Mouse (Mus musculus): ENCODE measurements around the gene Zfp146. TPM values are rescaled to one million over a fixed set of nuclear protein-coding genes. Genes with fewer than 3 reads are reported as not detected.
A peak's percentile ranks its signal among the peaks of the same experiment; 100 is the strongest.

Zfp146 gene
- 6.0 and 6.9 TPM in 2 replicates for polyA plus RNA-seq (2015; fragmentation: Nextera tagmentation; extraction: Ambion mirVana)

DNA sequence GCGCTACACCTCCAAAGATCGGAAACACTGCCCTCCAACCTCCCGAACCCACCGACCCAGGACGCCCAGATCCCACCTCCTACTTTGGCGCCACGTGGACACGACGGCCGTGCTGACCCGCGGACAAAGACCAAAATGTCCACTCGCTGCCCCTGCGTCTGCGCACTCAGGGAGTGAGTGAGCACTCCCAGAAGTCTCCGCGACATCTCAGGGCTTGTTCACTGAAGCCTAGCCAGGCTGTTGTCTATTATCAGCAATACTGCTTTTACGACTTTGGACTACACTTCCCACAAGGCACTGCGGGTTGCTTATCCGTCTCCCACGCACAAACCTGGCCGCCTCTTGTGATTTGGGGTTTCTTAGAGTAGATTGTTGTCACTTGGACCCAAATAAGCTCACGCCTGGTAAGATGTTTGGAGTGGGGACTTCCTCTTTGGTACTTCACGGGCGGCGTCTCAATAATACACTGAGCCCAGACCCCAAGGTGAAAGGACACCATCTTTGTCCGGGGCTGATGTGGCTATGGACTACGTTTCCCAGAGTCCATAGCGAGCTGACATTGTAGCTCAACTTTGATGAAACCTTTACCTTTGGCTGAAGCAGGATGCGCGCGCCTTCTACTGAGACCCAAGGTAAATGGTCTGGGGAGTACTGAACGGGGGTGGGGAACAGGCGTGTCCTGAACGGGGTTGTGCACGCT lies at the start of gene Zfp146:
TSS of gene Zfp146 (minus strand) at position 168 of the 700 bp plus-strand sequence.
- Histone ChIP-seq H3K27ac (ENCODE audit: low read length) (peak within 1 kb of the TSS; percentile 84), H3K4me1 (ENCODE audit: insufficient read depth, low read depth, low read length) (peaks cover 3% of the 10 kb centered on the region; the same call in 1 of the 2 replicates), H3K36me3 (ENCODE audit: insufficient read depth, low read length) (no peaks in the 10 kb centered on the region), H3K9me3 (ENCODE audit: low read length) (no peaks in the 10 kb centered on the region), H3K9ac (replicated peaks; ENCODE audit: low read depth) (peak within 1 kb of the TSS; percentile 72), H3K4me3 (ENCODE audit: low read depth, low read length) (peak within 1 kb of the TSS; percentile 76), H3K27me3 (replicated peaks; ENCODE audit: insufficient read depth, low read length) (no peaks in the 10 kb centered on the region), H3K4me2 (replicated peaks; ENCODE audit: low read depth, low read length) (peak within 1 kb of the TSS; percentile 66)
- DNase-seq (ENCODE audit: low spot score) (peak; percentile 98), ATAC-seq (peak; percentile 99)
- TF ChIP-seq CTCF (IDR thresholded peaks at IDR 0.05) (no peak), EP300 (IDR thresholded peaks at IDR 0.05) (0 out of 2 replicates have a peak, but pooled peaks have one; percentile 36)
- WGBS: under 1% methylated on average over 36 of the region's 36 CpGs

DNA sequence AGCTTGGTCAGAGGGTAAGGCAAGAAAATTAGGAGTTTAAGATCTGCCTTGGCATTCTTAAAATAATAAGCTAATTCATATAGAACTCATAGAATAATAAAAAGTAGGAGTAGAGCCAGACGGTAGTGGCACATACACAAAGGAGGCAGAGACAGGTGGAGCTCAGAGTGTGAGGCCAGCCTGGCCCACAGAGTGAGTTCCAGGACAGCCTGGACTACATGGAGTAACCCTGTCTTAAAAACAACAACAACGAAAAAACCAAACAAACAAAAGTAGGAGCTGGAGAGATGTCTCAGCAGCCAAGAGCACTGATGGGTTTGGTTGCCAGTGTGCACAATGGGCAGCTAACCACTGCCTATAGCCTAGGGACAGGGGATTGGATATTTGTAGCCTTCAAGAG lies 47.7 kb upstream of the Zfp146 start:
- DNase-seq (ENCODE audit: low spot score) (no peak), ATAC-seq (no peak)
- H3K9me3 ChIP-seq (ENCODE audit: low read length): no peaks in the 10 kb centered on the region
- WGBS: 63% methylated on average over 2 of the region's 2 CpGs
- H3K27ac ChIP-seq (ENCODE audit: low read length): no peak overlapping the region
- no peak for TF ChIP-seq CTCF (IDR thresholded peaks at IDR 0.05)
- no peak for TF ChIP-seq EP300 (IDR thresholded peaks at IDR 0.05)
- no peak overlapping the region for H3K4me3 ChIP-seq (ENCODE audit: low read depth, low read length)
- H3K27me3 ChIP-seq (replicated peaks; ENCODE audit: insufficient read depth, low read length): no peaks in the 10 kb centered on the region
- no peak overlapping the region for H3K9ac ChIP-seq (replicated peaks; ENCODE audit: low read depth)
- H3K36me3 ChIP-seq (ENCODE audit: insufficient read depth, low read length): no peaks in the 10 kb centered on the region
- no peak overlapping the region for H3K4me2 ChIP-seq (replicated peaks; ENCODE audit: low read depth, low read length)
- H3K4me1 ChIP-seq (ENCODE audit: insufficient read depth, low read depth, low read length): peaks cover 3% of the 10 kb centered on the region; the same call in 1 of the 2 replicates

DNA sequence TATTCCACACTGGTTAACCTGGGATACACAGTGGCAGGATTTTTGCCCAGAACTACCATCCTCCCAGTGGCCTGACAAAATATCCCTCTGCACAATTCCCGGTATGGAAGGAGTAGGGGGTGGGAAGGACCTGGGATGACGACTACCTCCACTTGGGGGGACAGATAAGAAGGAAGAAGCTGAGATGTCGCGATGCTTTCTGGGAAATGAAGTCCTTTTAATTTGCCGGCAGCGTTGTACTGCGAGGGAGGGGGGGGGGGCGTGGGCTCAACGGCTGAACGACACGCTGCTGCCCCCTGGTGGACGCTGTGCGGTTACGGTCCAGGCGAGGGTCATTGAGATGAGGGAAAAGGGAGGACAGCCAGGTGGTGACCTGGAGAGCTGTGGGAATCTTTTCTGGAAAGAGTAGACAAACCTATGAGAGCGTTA lies 47.2 kb upstream of the Zfp146 start:
- H3K4me2 ChIP-seq (replicated peaks; ENCODE audit: low read depth, low read length): no peak overlapping the region
- H3K9ac ChIP-seq (replicated peaks; ENCODE audit: low read depth): no peak overlapping the region
- TF ChIP-seq CTCF (IDR thresholded peaks at IDR 0.05) (peak; percentile 98), EP300 (IDR thresholded peaks at IDR 0.05) (0 out of 2 replicates have a peak, but pooled peaks have one; percentile 9)
- peaks cover 3% of the 10 kb centered on the region; the same call in 1 of the 2 replicates for H3K4me1 ChIP-seq (ENCODE audit: insufficient read depth, low read depth, low read length)
- H3K36me3 ChIP-seq (ENCODE audit: insufficient read depth, low read length): no peaks in the 10 kb centered on the region
- peak; percentile 93 for DNase-seq (ENCODE audit: low spot score)
- H3K27me3 ChIP-seq (replicated peaks; ENCODE audit: insufficient read depth, low read length): no peaks in the 10 kb centered on the region
- H3K4me3 ChIP-seq (ENCODE audit: low read depth, low read length): no peak overlapping the region
- ATAC-seq: peak; percentile 70
- under 1% methylated on average over 15 of the region's 16 CpGs for WGBS
- no peak overlapping the region for H3K27ac ChIP-seq (ENCODE audit: low read length)
- no peaks in the 10 kb centered on the region for H3K9me3 ChIP-seq (ENCODE audit: low read length)

DNA sequence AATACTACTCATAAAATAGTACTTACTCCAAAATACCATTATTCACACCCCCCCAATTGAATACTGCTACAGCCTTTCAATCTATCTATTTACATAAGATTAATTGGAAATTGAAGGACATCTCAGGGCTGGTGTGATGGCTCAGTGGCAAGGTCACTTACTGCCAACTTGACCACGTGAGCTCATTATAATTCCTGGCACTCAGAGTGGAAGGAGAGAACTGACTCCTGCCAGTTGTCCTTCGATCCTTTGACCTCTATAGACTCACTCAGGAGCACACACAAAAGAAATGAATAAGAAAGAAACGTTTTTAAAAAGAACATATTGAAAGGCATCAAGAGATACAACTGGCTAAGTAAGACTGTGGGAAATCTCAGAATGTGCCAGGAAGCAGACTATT lies 46.3 kb upstream of the Zfp146 start:
- Histone ChIP-seq H3K9ac (replicated peaks; ENCODE audit: low read depth) (no peak overlapping the region), H3K4me1 (ENCODE audit: insufficient read depth, low read depth, low read length) (peaks cover 3% of the 10 kb centered on the region; the same call in 1 of the 2 replicates), H3K9me3 (ENCODE audit: low read length) (no peaks in the 10 kb centered on the region), H3K27me3 (replicated peaks; ENCODE audit: insufficient read depth, low read length) (no peaks in the 10 kb centered on the region), H3K4me3 (ENCODE audit: low read depth, low read length) (no peak overlapping the region), H3K4me2 (replicated peaks; ENCODE audit: low read depth, low read length) (no peak overlapping the region), H3K36me3 (ENCODE audit: insufficient read depth, low read length) (no peaks in the 10 kb centered on the region), H3K27ac (ENCODE audit: low read length) (no peak overlapping the region)
- DNase-seq (ENCODE audit: low spot score): no peak
- no peak for TF ChIP-seq EP300 (IDR thresholded peaks at IDR 0.05)
- no peak for TF ChIP-seq CTCF (IDR thresholded peaks at IDR 0.05)
- ATAC-seq: no peak
- WGBS: 90% methylated on average over 3 of the region's 3 CpGs

DNA sequence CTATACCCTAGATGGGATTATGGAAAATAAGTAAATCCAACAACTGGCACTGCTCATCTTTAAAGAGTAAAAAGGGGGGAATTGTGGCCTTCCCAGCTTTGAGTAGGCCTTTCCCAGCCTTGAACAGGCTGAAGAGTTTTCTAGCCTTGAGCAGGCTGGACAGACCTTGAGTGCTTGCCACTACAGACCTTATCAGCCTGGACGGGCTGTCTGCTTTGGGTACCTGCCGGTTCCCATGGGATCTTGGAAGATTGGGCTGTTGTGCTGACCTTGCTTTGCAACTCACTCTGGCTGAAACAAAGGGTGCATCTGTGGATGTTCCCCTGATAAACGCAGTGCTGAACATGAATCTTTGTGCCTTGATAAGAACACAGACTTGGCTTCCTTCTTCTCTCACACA lies 44.3 kb upstream of the Zfp146 start:
- WGBS: 71% methylated on average over 3 of the region's 3 CpGs
- TF ChIP-seq CTCF (IDR thresholded peaks at IDR 0.05) (no peak), EP300 (IDR thresholded peaks at IDR 0.05) (no peak)
- ATAC-seq: no peak

DNA sequence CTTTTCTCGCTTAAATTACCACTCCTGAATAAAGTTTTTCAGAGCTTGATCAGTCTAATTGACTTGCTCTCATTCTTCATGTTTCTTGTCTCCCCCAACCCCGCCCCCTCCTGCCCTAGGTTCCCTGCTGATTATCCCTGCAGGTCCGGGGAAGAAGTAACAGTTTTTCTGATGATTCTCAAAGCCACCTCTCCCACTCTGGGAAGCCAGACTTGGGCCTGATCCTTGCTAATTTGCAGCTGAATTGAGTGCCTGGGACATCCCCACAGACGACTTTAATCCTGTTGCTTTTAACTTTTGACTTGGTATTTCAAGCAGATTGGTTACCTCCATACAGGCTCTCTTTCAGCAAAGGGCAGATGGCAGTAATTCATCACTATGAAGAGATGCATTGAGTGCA lies 41.5 kb upstream of the Zfp146 start:
- no peak overlapping the region for H3K4me2 ChIP-seq (replicated peaks; ENCODE audit: low read depth, low read length)
- H3K9me3 ChIP-seq (ENCODE audit: low read length): no peaks in the 10 kb centered on the region
- no peaks in the 10 kb centered on the region for H3K36me3 ChIP-seq (ENCODE audit: insufficient read depth, low read length)
- DNase-seq (ENCODE audit: low spot score) (no peak), ATAC-seq (no peak)
- no peak overlapping the region for H3K4me3 ChIP-seq (ENCODE audit: low read depth, low read length)
- no peaks in the 10 kb centered on the region for H3K4me1 ChIP-seq (ENCODE audit: insufficient read depth, low read depth, low read length)
- no peaks in the 10 kb centered on the region for H3K27me3 ChIP-seq (replicated peaks; ENCODE audit: insufficient read depth, low read length)
- WGBS: 36% methylated on average over 4 of the region's 4 CpGs
- no peak overlapping the region for H3K27ac ChIP-seq (ENCODE audit: low read length)
- TF ChIP-seq CTCF (IDR thresholded peaks at IDR 0.05): no peak
- no peak for TF ChIP-seq EP300 (IDR thresholded peaks at IDR 0.05)
- H3K9ac ChIP-seq (replicated peaks; ENCODE audit: low read depth): no peak overlapping the region

More for the DNA sequence above, 44.3 kb upstream of the Zfp146 start:
- no peak overlapping the region for H3K27ac ChIP-seq (ENCODE audit: low read length)
- DNase-seq (ENCODE audit: low spot score): no peak
- H3K9ac ChIP-seq (replicated peaks; ENCODE audit: low read depth): no peak overlapping the region
- no peaks in the 10 kb centered on the region for H3K9me3 ChIP-seq (ENCODE audit: low read length)
- H3K4me1 ChIP-seq (ENCODE audit: insufficient read depth, low read depth, low read length): no peaks in the 10 kb centered on the region
- H3K4me2 ChIP-seq (replicated peaks; ENCODE audit: low read depth, low read length): no peak overlapping the region
- H3K4me3 ChIP-seq (ENCODE audit: low read depth, low read length): no peak overlapping the region
- no peaks in the 10 kb centered on the region for H3K36me3 ChIP-seq (ENCODE audit: insufficient read depth, low read length)
- H3K27me3 ChIP-seq (replicated peaks; ENCODE audit: insufficient read depth, low read length): no peaks in the 10 kb centered on the region
